Mouse (Mus musculus) cerebellum, adult 2 months (tissue): ENCODE measurements around the gene Mgarp.

Experiments
- CTCF ChIP-seq: fragments of 200-500 bp; IDR thresholded peaks from 2 replicates; pipeline ENCODE4 v1.5.1; 2011; ENCODE audit warnings: low read depth, mild to moderate bottlenecking, control low read depth, low read length, moderate library complexity, borderline replicate concordance; ENCODE audit not compliant: insufficient read depth
- POLR2A ChIP-seq: fragments of 200-500 bp; IDR thresholded peaks from 2 replicates; pipeline ENCODE4 v1.6.1; 2011; ENCODE audit warnings: low read length, control low read depth, borderline replicate concordance; ENCODE audit not compliant: insufficient read depth

DNA sequence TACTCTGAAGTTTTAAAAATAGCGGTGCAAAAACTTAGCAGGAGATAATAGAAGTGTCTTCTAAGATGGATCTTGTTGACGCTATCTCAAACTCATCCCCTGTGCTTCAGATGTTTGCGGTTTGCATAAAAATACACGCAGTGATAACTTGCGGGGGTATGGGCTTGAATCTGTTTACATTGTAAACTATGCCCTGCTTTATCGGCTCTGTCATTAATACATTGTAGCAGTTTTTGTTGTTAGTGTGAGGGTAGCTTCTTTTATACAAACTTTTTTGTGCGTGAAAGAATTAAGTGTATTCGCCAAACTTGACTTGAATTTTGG lies 20.6 kb upstream of the Mgarp start:
- TF ChIP-seq POLR2A (no peak), CTCF (no peak)
